Mouse (Mus musculus): ENCODE results near the gene Uqcr10.

GRCm38 (mm10) chr11:4692162-4692561 lies 12.0 kb downstream of the Uqcr10 start:
- no peak for TF ChIP-seq CTCF (IDR thresholded peaks at IDR 0.05; ENCODE audit: low read depth, low read length)
- no peak for TF ChIP-seq POLR2A (IDR thresholded peaks at IDR 0.05; ENCODE audit: insufficient read depth, low read length)
